Mouse (Mus musculus): ENCODE results near the gene Plekhg5. TPM values are rescaled to one million over a fixed set of nuclear protein-coding genes. Genes with fewer than 3 reads are reported as not detected.
A peak's percentile ranks its signal among the peaks of the same experiment; 100 is the strongest.

The Plekhg5 gene
- total RNA-seq, 4 experiments from 2014 or later, result 72.6 to 90.6 (median 82.4) TPM

- no peak for DNase-seq (ENCODE audit: low spot score in 2 of 2)
Observed at GRCm38 (mm10) chr4:152146033-152146827, 73.9 kb downstream of the Plekhg5 start.

DNA sequence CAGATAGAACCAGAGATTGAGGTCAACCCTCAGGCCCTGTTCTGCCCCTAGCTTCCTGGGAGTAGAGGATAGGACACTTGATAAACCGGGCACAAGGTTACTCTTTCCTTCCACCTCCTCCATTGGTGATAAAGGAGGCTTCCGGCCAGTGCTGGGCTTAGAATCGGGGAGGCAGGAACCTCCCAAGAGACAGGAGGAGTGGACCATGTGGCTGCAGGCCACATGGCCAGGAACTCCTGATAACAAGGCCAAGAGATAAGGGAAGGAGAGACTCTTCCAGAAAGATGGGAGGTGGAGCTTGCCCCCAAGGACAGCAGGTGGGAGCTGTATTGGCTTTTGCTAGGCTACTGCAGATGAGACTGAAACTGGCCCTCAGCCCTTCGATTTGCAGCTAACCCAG is 78.2 kb downstream of the Plekhg5 start:
- DNase-seq (ENCODE audit: low spot score in 2 of 2), result no peak

DNA sequence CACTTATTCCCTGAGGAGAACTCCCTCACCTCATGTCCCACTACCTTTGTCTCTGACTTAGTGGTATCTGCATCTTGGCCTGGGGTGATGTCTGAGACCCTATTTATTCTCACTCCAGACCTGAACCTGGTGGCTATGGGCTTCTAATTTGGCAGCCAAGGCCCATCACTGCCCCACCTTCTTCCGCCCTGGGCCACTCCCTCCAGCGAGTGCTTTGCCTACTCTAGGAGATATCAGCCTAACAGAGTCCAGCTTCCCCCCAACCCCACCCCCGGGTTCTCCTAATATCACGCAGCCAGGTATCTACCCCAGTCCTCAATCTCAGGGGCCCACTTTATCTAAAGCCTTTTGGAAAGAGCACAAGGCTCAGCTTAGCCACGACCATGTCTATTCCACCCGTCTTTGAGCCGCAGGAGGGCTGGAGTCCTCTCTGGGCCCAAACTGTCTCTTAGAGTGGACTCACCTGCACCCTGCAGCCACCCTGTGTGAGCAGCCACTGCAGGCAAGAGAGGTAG is 79.2 kb downstream of the Plekhg5 start:
- DNase-seq (ENCODE audit: low spot score in 2 of 2), result no peak

- no peak for DNase-seq (ENCODE audit: low spot score in 2 of 2)
Observed at GRCm38 (mm10) chr4:152151966-152152544, 79.8 kb downstream of the Plekhg5 start, which contains the start of gene Espn. Gene Espn (minus strand): TSS chr4:152152371.

GRCm38 (mm10) chr4:152153771-152154177 is 81.5 kb downstream of the Plekhg5 start:
- peak in 1 of 2 experiments; percentile 64 for DNase-seq (ENCODE audit: low spot score in 2 of 2)

GRCm38 (mm10) chr4:152155019-152155418 is 82.7 kb downstream of the Plekhg5 start:
- DNase-seq (ENCODE audit: low spot score in 2 of 2), result no peak

GRCm38 (mm10) chr4:152157779-152158584 is 85.7 kb downstream of the Plekhg5 start:
- DNase-seq (ENCODE audit: low spot score in 2 of 2), result peak in 1 of 2 experiments; percentile 43

DNA sequence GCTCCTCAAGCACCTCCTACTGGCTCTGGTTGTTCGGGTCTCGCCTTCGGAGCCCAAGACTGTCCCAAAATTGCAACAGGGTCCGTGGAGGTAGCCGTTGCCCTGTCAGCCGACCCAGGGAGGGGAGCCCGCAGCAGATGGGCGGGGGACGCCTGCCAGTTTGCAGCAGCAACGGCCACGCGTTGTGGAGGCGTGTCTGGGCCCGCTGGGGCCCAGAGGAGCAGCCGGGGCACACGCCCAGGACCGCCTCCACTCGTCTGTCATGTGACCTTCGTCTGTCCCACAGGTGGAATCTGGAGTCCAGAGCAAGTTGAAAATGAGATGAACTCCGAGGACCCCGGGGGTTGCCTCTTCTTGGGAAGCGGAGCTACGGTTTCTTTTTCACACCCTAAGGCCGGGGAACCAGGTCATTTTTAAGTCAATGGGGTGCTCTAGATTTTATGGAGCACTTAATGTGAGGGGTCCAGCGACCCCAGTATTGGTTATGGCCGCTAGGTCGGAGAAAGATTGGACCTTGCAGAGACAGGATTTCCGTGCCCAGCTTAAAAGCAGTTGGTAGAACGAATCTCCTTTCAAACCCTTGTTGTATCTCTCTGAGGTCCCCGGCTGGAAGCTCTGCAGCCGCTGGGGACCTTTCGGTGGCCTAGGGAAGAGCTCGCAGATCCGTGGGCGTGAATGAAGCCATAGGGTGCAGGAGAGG is 86.4 kb downstream of the Plekhg5 start, which contains the start of gene Hes2:
Gene Hes2 (plus strand): TSS at position 283 of the 700 bp plus-strand sequence.
- DNase-seq (ENCODE audit: low spot score in 2 of 2), result no peak

GRCm38 (mm10) chr4:152159285-152159678 is 87.0 kb downstream of the Plekhg5 start:
- DNase-seq (ENCODE audit: low spot score in 2 of 2), result no peak

GRCm38 (mm10) chr4:152160748-152161147 is 88.5 kb downstream of the Plekhg5 start:
- DNase-seq (ENCODE audit: low spot score in 2 of 2), result no peak

- DNase-seq (ENCODE audit: low spot score in 2 of 2), result no peak
Observed at GRCm38 (mm10) chr4:152161601-152162000, 89.3 kb downstream of the Plekhg5 start.

GRCm38 (mm10) chr4:152162748-152163147 is 90.5 kb downstream of the Plekhg5 start:
- DNase-seq (ENCODE audit: low spot score in 2 of 2), result no peak

Other genes starting within 250 kb of the Plekhg5 start
- 100 to 1,000 TPM; 236 to 263 (median 255) TPM for gene Camta1, start 210.6 kb upstream of the Plekhg5 start, total RNA-seq (2022)
- gene Dnajc11, start 138.8 kb upstream of the Plekhg5 start, total RNA-seq (2022), result 10 to 100 TPM; 51.5 to 75.7 (median 62.5) TPM
- 10 to 100 TPM; 17.5 to 27.0 (median 24.0) TPM for gene Thap3, start 83.5 kb upstream of the Plekhg5 start, total RNA-seq (2022)
- 10 to 100 TPM; 15.4 to 17.4 (median 15.8) TPM for gene Phf13, start 76.2 kb upstream of the Plekhg5 start, total RNA-seq (2022)
- 10 to 100 TPM; 15.8 to 21.0 (median 19.3) TPM for gene Klhl21, start 63.7 kb upstream of the Plekhg5 start, total RNA-seq (2022)
- gene Zbtb48, start 44.8 kb upstream of the Plekhg5 start, total RNA-seq (2022), result 10 to 100 TPM; 11.7 to 17.5 (median 14.0) TPM
- under 1 TPM; 0.61 to 0.94 (median 0.73) TPM for gene Tas1r1, start 33.9 kb upstream of the Plekhg5 start, total RNA-seq (2022)
- gene Nol9, start 33.2 kb upstream of the Plekhg5 start, total RNA-seq (2022), result 10 to 100 TPM; 15.7 to 18.2 (median 17.2) TPM
- 1 to 10 TPM; 4.3 to 9.8 (median 6.3) TPM for gene Tnfrsf25, start 43.4 kb downstream of the Plekhg5 start, total RNA-seq (2022)
- 1 to 10 TPM; 2.1 to 3.2 (median 2.6) TPM for gene Espn, start 79.9 kb downstream of the Plekhg5 start, total RNA-seq (2022)
- gene Hes2, start 86.4 kb downstream of the Plekhg5 start, total RNA-seq (2022), result not detected
- gene Acot7, start 105.6 kb downstream of the Plekhg5 start, total RNA-seq (2022), result 100 to 1,000 TPM; 281 to 320 (median 303) TPM
- gene Gpr153, start 201.7 kb downstream of the Plekhg5 start, total RNA-seq (2022), result 10 to 100 TPM; 27.5 to 40.2 (median 31.6) TPM
- gene Hes3, start 219.2 kb downstream of the Plekhg5 start, total RNA-seq (2022), result under 1 TPM; 0.21 to 0.44 (median 0.30) TPM
- 10 to 100 TPM; 44.7 to 51.1 (median 47.3) TPM for gene Icmt, start 224.7 kb downstream of the Plekhg5 start, total RNA-seq (2022)
- 10 to 100 TPM; 15.5 to 24.1 (median 19.5) TPM for gene Rnf207, start 246.5 kb downstream of the Plekhg5 start, total RNA-seq (2022)